Mouse (Mus musculus): ENCODE measurements around the gene Cadm1. TPM values are rescaled to one million over a fixed set of nuclear protein-coding genes. Genes with fewer than 3 reads are reported as not detected.

Gene Cadm1
- polyA plus RNA-seq, 1 experiment from 2014 or later: 150 TPM

DNA sequence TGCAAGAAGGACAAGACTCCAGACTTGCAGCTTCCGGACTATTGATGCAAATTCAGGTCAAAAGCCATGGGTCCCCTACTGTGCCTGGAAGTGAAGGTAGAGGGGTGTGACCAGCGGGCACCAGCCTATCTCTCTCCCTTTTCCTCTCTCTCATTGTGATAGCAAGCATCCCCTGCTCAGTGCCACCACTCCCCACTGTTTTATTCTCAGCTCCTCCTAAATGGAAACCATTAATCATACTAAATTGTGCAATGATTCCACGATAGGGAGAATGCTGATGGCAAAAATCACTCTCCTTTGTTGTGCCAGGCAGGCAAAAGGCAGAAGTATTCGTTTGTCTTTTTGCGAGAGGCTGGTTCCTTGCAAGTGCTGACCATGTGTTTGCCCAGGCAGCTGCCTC is 328.2 kb downstream of the Cadm1 start:
- Histone ChIP-seq H3K9me3 (ENCODE audit: control insufficient read depth, low read length) (no peaks in the 10 kb centered on the region), H3K4me1 (replicated peaks; ENCODE audit: control insufficient read depth, insufficient read depth, low read length) (no peaks in the 10 kb centered on the region), H3K4me2 (replicated peaks; ENCODE audit: low read depth, low read length) (no peak overlapping the region), H3K9ac (ENCODE audit: low read depth, low read length) (no peak overlapping the region), H3K27me3 (ENCODE audit: control insufficient read depth, insufficient read depth, low read length) (no peaks in the 10 kb centered on the region), H3K27ac (ENCODE audit: low read depth, low read length) (no peak overlapping the region), H3K4me3 (ENCODE audit: low read depth, low read length) (no peak overlapping the region), H3K36me3 (ENCODE audit: control insufficient read depth, insufficient read depth, low read length) (no peaks in the 10 kb centered on the region)
- no peak for ATAC-seq (ENCODE audit: low FRiP score)
- DNase-seq (ENCODE audit: low spot score): no peak
- 39% methylated on average over 5 of the region's 5 CpGs for WGBS

DNA sequence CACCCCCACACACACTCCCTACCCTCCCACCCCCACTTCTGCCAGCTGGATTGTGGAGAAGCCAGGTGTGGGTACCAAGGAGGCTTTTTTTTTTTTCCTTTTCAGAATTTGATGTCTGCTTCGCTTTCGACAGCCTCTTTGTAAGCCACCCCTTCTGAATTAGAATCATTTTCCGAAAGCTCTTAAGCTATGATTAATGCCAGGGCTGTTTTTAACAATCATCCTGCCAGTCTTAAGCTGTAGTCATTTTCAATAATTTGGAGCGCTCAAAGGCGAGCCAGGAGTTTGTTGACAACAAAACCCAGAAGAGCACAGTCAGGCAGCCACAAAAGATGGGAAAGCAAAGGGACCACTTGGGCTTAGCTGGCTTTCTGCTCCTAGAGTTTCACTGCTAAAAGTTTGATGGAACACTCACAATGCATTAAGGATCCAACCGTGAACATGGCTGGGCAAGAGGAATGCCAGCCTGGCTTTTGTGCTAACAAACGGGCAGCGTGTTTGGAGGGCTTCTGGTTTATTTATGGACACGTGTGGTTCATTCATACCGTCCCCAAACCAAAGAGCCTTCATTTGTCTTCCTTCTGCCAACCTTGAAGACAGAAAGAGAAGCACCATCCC is 328.9 kb downstream of the Cadm1 start:
- H3K27ac ChIP-seq (ENCODE audit: low read depth, low read length): no peak overlapping the region
- H3K4me3 ChIP-seq (ENCODE audit: low read depth, low read length): no peak overlapping the region
- DNase-seq (ENCODE audit: low spot score): no peak
- H3K4me1 ChIP-seq (replicated peaks; ENCODE audit: control insufficient read depth, insufficient read depth, low read length): no peaks in the 10 kb centered on the region
- H3K27me3 ChIP-seq (ENCODE audit: control insufficient read depth, insufficient read depth, low read length): no peaks in the 10 kb centered on the region
- H3K9me3 ChIP-seq (ENCODE audit: control insufficient read depth, low read length): no peaks in the 10 kb centered on the region
- no peaks in the 10 kb centered on the region for H3K36me3 ChIP-seq (ENCODE audit: control insufficient read depth, insufficient read depth, low read length)
- H3K4me2 ChIP-seq (replicated peaks; ENCODE audit: low read depth, low read length): no peak overlapping the region
- 72% methylated on average over 10 of the region's 10 CpGs for WGBS
- ATAC-seq (ENCODE audit: low FRiP score): no peak
- H3K9ac ChIP-seq (ENCODE audit: low read depth, low read length): no peak overlapping the region

DNA sequence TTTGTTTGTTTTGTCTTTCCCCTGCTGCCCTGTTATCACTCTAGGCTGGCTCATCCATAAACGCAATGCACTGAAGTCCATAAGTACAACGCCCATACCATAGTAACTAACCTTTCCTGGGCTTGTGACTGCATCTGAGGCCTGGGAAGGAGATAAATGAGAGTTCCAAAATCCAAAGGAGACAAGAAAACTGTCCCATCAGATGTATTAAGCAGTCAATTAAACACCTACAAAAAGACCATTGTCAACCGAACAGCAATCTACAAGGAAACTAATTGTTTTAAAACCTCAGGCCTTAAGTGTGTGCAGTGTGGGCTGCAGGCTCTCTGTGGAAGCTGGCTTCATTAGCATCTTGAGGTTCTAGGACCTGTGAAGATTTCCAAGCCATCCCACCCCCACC is 331.0 kb downstream of the Cadm1 start:
- ATAC-seq (ENCODE audit: low FRiP score): no peak
- H3K4me3 ChIP-seq (ENCODE audit: low read depth, low read length): no peak overlapping the region
- no peak overlapping the region for H3K27ac ChIP-seq (ENCODE audit: low read depth, low read length)
- 90% methylated on average over 3 of the region's 3 CpGs for WGBS
- no peak overlapping the region for H3K9ac ChIP-seq (ENCODE audit: low read depth, low read length)
- no peaks in the 10 kb centered on the region for H3K9me3 ChIP-seq (ENCODE audit: control insufficient read depth, low read length)
- no peaks in the 10 kb centered on the region for H3K27me3 ChIP-seq (ENCODE audit: control insufficient read depth, insufficient read depth, low read length)
- H3K4me2 ChIP-seq (replicated peaks; ENCODE audit: low read depth, low read length): no peak overlapping the region
- no peaks in the 10 kb centered on the region for H3K36me3 ChIP-seq (ENCODE audit: control insufficient read depth, insufficient read depth, low read length)
- DNase-seq (ENCODE audit: low spot score): no peak
- no peaks in the 10 kb centered on the region for H3K4me1 ChIP-seq (replicated peaks; ENCODE audit: control insufficient read depth, insufficient read depth, low read length)

DNA sequence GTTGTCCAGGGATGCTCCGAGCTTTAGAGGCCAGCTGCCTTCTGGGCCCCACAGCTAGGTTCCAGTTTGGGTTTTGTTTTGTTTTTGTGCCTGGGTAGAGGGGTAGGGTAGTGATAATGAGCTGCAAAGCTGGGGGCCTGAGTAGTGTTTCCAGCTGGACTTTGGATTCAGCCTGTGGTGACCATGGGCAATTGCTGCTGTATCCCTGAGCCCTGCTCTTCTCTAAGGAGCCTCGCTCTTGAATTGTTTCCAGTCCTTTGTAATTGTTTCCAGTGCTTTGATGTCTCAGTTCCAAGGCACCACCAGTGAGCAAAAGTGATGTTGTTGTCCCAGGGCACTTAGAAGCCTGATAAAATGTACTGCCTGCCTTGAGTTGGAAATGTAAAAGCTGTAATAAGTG is 331.8 kb downstream of the Cadm1 start:
- Histone ChIP-seq H3K4me3 (ENCODE audit: low read depth, low read length) (no peak overlapping the region), H3K27ac (ENCODE audit: low read depth, low read length) (no peak overlapping the region), H3K4me1 (replicated peaks; ENCODE audit: control insufficient read depth, insufficient read depth, low read length) (no peaks in the 10 kb centered on the region), H3K9me3 (ENCODE audit: control insufficient read depth, low read length) (no peaks in the 10 kb centered on the region), H3K36me3 (ENCODE audit: control insufficient read depth, insufficient read depth, low read length) (no peaks in the 10 kb centered on the region), H3K4me2 (replicated peaks; ENCODE audit: low read depth, low read length) (no peak overlapping the region), H3K9ac (ENCODE audit: low read depth, low read length) (no peak overlapping the region), H3K27me3 (ENCODE audit: control insufficient read depth, insufficient read depth, low read length) (no peaks in the 10 kb centered on the region)
- ATAC-seq (ENCODE audit: low FRiP score): no peak
- WGBS: 45% methylated on average over 2 of the region's 2 CpGs
- no peak for DNase-seq (ENCODE audit: low spot score)

DNA sequence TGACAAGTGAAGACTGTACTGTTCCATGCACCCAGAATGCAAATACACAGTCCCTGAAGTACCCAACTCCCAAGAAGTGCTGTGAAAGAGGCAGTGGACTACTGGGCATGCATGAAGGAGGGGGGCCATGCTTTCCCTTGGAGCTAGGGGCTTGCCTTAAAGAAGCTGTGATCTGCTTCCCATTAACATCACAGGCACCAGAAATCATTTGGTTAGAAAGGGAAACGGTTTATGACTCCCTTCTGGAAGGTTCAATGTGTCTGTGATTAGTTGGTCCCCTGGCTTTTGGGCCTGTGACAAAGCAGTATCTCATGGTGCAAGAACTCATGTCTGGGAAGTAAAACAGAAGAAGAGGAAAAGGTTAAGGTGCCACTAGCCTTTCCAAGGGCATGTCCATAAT is 336.0 kb downstream of the Cadm1 start:
- 63% methylated on average over 1 of the region's 1 CpGs for WGBS
- Histone ChIP-seq H3K36me3 (ENCODE audit: control insufficient read depth, insufficient read depth, low read length) (no peaks in the 10 kb centered on the region), H3K4me1 (replicated peaks; ENCODE audit: control insufficient read depth, insufficient read depth, low read length) (no peaks in the 10 kb centered on the region), H3K4me3 (ENCODE audit: low read depth, low read length) (no peak overlapping the region), H3K27ac (ENCODE audit: low read depth, low read length) (no peak overlapping the region), H3K9ac (ENCODE audit: low read depth, low read length) (no peak overlapping the region), H3K4me2 (replicated peaks; ENCODE audit: low read depth, low read length) (no peak overlapping the region), H3K27me3 (ENCODE audit: control insufficient read depth, insufficient read depth, low read length) (no peaks in the 10 kb centered on the region), H3K9me3 (ENCODE audit: control insufficient read depth, low read length) (no peaks in the 10 kb centered on the region)
- DNase-seq (ENCODE audit: low spot score) (no peak), ATAC-seq (ENCODE audit: low FRiP score) (no peak)

DNA sequence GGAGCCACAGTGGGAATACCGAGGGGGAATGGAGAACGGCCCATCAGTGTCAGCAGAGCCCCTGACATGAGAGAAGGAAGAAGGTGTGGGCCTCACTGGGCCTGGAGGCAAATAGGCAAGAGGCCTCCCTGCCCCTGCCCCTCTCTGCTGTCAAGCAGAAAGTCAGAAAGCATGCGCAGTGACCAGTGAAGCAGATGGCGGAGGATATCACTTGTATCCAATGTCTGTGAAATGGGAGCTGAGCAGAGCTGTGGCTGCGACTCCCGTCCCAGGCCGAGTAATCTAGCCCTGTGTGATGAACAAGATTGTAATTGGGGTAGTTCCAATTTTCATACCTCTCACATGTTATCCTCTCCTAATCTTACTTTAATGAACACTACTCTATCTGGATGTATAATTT is 337.5 kb downstream of the Cadm1 start:
- Histone ChIP-seq H3K4me1 (replicated peaks; ENCODE audit: control insufficient read depth, insufficient read depth, low read length) (no peaks in the 10 kb centered on the region), H3K9ac (ENCODE audit: low read depth, low read length) (no peak overlapping the region), H3K27ac (ENCODE audit: low read depth, low read length) (no peak overlapping the region), H3K36me3 (ENCODE audit: control insufficient read depth, insufficient read depth, low read length) (no peaks in the 10 kb centered on the region), H3K4me2 (replicated peaks; ENCODE audit: low read depth, low read length) (no peak overlapping the region), H3K9me3 (ENCODE audit: control insufficient read depth, low read length) (no peaks in the 10 kb centered on the region), H3K27me3 (ENCODE audit: control insufficient read depth, insufficient read depth, low read length) (no peaks in the 10 kb centered on the region), H3K4me3 (ENCODE audit: low read depth, low read length) (no peak overlapping the region)
- no peak for DNase-seq (ENCODE audit: low spot score)
- ATAC-seq (ENCODE audit: low FRiP score): no peak
- 76% methylated on average over 7 of the region's 7 CpGs for WGBS

DNA sequence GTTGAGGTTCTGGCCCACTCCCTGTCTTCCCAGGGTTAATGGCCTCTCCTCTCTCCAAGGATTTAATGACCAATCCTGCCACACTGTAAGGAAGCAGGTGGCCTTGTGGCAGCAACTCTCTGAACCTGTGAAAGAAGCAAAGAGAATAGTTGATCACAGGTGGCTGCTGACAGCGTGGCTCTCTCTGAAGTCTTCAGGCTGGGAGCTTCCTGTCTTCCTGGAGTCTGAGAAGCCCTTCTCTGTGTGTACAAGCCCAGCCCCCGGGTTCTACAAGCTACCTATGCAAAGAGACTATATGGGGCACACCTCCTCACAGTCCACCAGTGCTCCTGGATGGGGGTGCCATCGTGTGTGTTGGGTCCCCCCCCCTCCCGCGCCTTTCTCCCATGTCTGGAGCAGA is 339.7 kb downstream of the Cadm1 start:
- H3K4me2 ChIP-seq (replicated peaks; ENCODE audit: low read depth, low read length): no peak overlapping the region
- no peak for ATAC-seq (ENCODE audit: low FRiP score)
- no peaks in the 10 kb centered on the region for H3K27me3 ChIP-seq (ENCODE audit: control insufficient read depth, insufficient read depth, low read length)
- no peaks in the 10 kb centered on the region for H3K4me1 ChIP-seq (replicated peaks; ENCODE audit: control insufficient read depth, insufficient read depth, low read length)
- no peak overlapping the region for H3K9ac ChIP-seq (ENCODE audit: low read depth, low read length)
- no peak for DNase-seq (ENCODE audit: low spot score)
- no peak overlapping the region for H3K4me3 ChIP-seq (ENCODE audit: low read depth, low read length)
- no peaks in the 10 kb centered on the region for H3K9me3 ChIP-seq (ENCODE audit: control insufficient read depth, low read length)
- 86% methylated on average over 5 of the region's 5 CpGs for WGBS
- no peak overlapping the region for H3K27ac ChIP-seq (ENCODE audit: low read depth, low read length)
- no peaks in the 10 kb centered on the region for H3K36me3 ChIP-seq (ENCODE audit: control insufficient read depth, insufficient read depth, low read length)

DNA sequence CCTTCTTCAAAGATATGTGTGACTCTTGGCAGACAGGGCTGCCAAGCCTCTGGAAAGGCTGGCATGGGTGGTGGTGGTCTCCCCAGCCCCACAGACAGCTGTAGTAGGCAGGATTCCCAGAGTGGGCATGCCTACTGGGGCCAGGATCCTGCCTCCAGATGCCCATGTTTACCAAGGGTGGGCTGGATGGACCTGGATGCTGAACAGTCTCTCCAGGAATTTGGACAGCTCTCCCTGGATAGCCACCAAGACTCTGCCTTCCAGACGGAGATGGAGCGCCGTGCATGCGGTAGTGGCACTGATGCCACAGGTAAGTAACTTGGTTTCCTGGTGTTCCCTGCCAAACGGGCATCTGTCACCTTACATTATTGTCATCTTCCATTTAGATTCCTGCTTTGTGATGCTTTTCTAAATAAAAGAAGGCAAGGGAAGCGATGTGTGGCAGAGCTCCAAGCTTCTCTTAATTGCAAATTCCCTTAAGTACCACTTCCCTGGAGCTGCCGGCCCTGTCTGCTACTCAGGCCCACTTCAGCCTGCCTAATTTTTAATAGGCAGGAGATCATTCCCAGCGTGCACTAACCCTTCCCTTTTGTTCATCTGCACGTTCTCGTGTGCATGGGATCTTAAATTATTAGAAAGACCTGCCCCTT is 346.7 kb downstream of the Cadm1 start:
- Histone ChIP-seq H3K27me3 (ENCODE audit: control insufficient read depth, insufficient read depth, low read length) (no peaks in the 10 kb centered on the region), H3K4me1 (replicated peaks; ENCODE audit: control insufficient read depth, insufficient read depth, low read length) (0 out of 2 replicates have a peak, but pooled peaks cover 2% of the 10 kb centered on the region), H3K36me3 (ENCODE audit: control insufficient read depth, insufficient read depth, low read length) (no peaks in the 10 kb centered on the region), H3K4me3 (ENCODE audit: low read depth, low read length) (no peak overlapping the region), H3K9me3 (ENCODE audit: control insufficient read depth, low read length) (no peaks in the 10 kb centered on the region), H3K27ac (ENCODE audit: low read depth, low read length) (no peak overlapping the region), H3K4me2 (replicated peaks; ENCODE audit: low read depth, low read length) (no peak overlapping the region), H3K9ac (ENCODE audit: low read depth, low read length) (no peak overlapping the region)
- 74% methylated on average over 10 of the region's 10 CpGs for WGBS
- DNase-seq (ENCODE audit: low spot score): no peak
- ATAC-seq (ENCODE audit: low FRiP score): no peak

DNA sequence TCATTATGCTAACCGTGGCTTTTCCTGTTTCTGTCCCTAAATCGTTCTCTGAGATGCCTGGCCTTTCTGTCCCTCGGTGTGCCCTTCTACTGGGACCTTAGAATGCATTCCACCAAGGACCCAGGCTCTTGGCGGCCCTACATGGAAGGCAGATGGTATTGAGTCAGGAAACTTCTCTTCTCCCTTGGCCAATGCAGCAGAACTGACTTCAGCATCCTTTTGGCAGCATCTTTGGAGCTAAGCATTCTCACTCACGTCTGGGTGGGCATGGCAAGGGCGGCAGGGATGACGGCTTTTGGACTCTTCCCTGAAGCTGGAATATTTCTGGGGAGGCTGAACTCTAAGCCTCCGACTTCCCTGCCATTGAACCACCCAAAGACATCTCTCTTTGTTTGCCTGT is 350.2 kb downstream of the Cadm1 start:
- WGBS: 90% methylated on average over 8 of the region's 8 CpGs
- no peak for ATAC-seq (ENCODE audit: low FRiP score)
- H3K27ac ChIP-seq (ENCODE audit: low read depth, low read length): no peak overlapping the region

More for the DNA sequence above, 350.2 kb downstream of the Cadm1 start:
- H3K27me3 ChIP-seq (ENCODE audit: control insufficient read depth, insufficient read depth, low read length): no peaks in the 10 kb centered on the region
- no peak overlapping the region for H3K4me3 ChIP-seq (ENCODE audit: low read depth, low read length)
- no peaks in the 10 kb centered on the region for H3K9me3 ChIP-seq (ENCODE audit: control insufficient read depth, low read length)
- no peak for DNase-seq (ENCODE audit: low spot score)
- no peaks in the 10 kb centered on the region for H3K36me3 ChIP-seq (ENCODE audit: control insufficient read depth, insufficient read depth, low read length)
- H3K4me2 ChIP-seq (replicated peaks; ENCODE audit: low read depth, low read length): no peak overlapping the region
- no peak overlapping the region for H3K9ac ChIP-seq (ENCODE audit: low read depth, low read length)
- 0 out of 2 replicates have a peak, but pooled peaks cover 2% of the 10 kb centered on the region for H3K4me1 ChIP-seq (replicated peaks; ENCODE audit: control insufficient read depth, insufficient read depth, low read length)
